Mouse (Mus musculus): Measurements from ENCODE around the gene Zfand2b. TPM values are rescaled to one million over a fixed set of nuclear protein-coding genes. Genes with fewer than 3 reads are reported as not detected.

Gene Zfand2b
- polyA plus RNA-seq (2017; shearing (Covaris generic)), result 78.5 TPM

GRCm38 (mm10) chr1:75168472-75169464 lies at the start of gene Zfand2b:
Zfand2b (plus strand) TSS chr1:75168646.

GRCm38 (mm10) chr1:75124346-75125321 lies 43.8 kb upstream of the Zfand2b start, which contains the start of gene Nhej1:
Nhej1 (minus strand) TSS chr1:75125200.

GRCm38 (mm10) chr1:75133421-75134207 lies 34.8 kb upstream of the Zfand2b start, which contains the start of gene Slc23a3:
Slc23a3 (minus strand) TSS chr1:75133890.

GRCm38 (mm10) chr1:75142301-75143261 lies 25.9 kb upstream of the Zfand2b start, which contains the start of the genes Cnppd1 and Retreg2:
Cnppd1 (minus strand) TSS chr1:75142711.
Retreg2 (plus strand) TSS chr1:75142778.

GRCm38 (mm10) chr1:75180105-75180590 lies 11.7 kb downstream of the Zfand2b start, which contains the start of gene Abcb6:
Abcb6 (minus strand) TSS chr1:75180392.

GRCm38 (mm10) chr1:75191622-75192402 lies 23.4 kb downstream of the Zfand2b start, which contains the start of the genes Ankzf1 and Atg9a:
Ankzf1 (plus strand) TSS chr1:75192151.
Atg9a (minus strand) TSS chr1:75192196.

GRCm38 (mm10) chr1:75210136-75211087 lies 42.0 kb downstream of the Zfand2b start, which contains the start of the genes Glb1l and Stk16:
Glb1l (minus strand) TSS chr1:75210813.
Stk16 (plus strand) TSS chr1:75210838.

GRCm38 (mm10) chr1:75219531-75219930 lies 51.1 kb downstream of the Zfand2b start, which contains the start of gene Tuba4a:
Tuba4a (minus strand) TSS chr1:75219865.

Other genes with a start within 250 kb of the Zfand2b start
- gene Cfap65, start 233.0 kb upstream of the Zfand2b start, polyA plus RNA-seq (2017; shearing (Covaris generic)), result not detected
- not detected for gene Ihh, start 217.0 kb upstream of the Zfand2b start, polyA plus RNA-seq (2017; shearing (Covaris generic))
- gene Nhej1, start 43.4 kb upstream of the Zfand2b start, polyA plus RNA-seq (2017; shearing (Covaris generic)), result 8.1 TPM
- gene Slc23a3, start 34.8 kb upstream of the Zfand2b start, polyA plus RNA-seq (2017; shearing (Covaris generic)), result 0.25 TPM
- gene Cnppd1, start 25.9 kb upstream of the Zfand2b start, polyA plus RNA-seq (2017; shearing (Covaris generic)), result 178 TPM
- gene Retreg2, start 25.9 kb upstream of the Zfand2b start, polyA plus RNA-seq (2017; shearing (Covaris generic)), result 113 TPM
- gene Abcb6, start 11.7 kb downstream of the Zfand2b start, polyA plus RNA-seq (2017; shearing (Covaris generic)), result 4.5 TPM
- gene Ankzf1, start 23.5 kb downstream of the Zfand2b start, polyA plus RNA-seq (2017; shearing (Covaris generic)), result 46.2 TPM
- 24.9 TPM for gene Atg9a, start 23.6 kb downstream of the Zfand2b start, polyA plus RNA-seq (2017; shearing (Covaris generic))
- gene Glb1l, start 42.2 kb downstream of the Zfand2b start, polyA plus RNA-seq (2017; shearing (Covaris generic)), result 15.6 TPM
- gene Stk16, start 42.2 kb downstream of the Zfand2b start, polyA plus RNA-seq (2017; shearing (Covaris generic)), result 104 TPM
- gene Tuba4a, start 51.2 kb downstream of the Zfand2b start, polyA plus RNA-seq (2017; shearing (Covaris generic)), result 316 TPM
- 0.85 TPM for gene A630095N17Rik, start 63.5 kb downstream of the Zfand2b start, polyA plus RNA-seq (2017; shearing (Covaris generic))
- 25.5 TPM for gene Dnajb2, start 67.8 kb downstream of the Zfand2b start, polyA plus RNA-seq (2017; shearing (Covaris generic))
- gene Ptprn, start 95.9 kb downstream of the Zfand2b start, polyA plus RNA-seq (2017; shearing (Covaris generic)), result 0.43 TPM
- gene Resp18, start 109.8 kb downstream of the Zfand2b start, polyA plus RNA-seq (2017; shearing (Covaris generic)), result not detected
- gene Dnpep, start 149.3 kb downstream of the Zfand2b start, polyA plus RNA-seq (2017; shearing (Covaris generic)), result 78.1 TPM
- 0.34 TPM for gene Des, start 191.7 kb downstream of the Zfand2b start, polyA plus RNA-seq (2017; shearing (Covaris generic))
- gene Speg, start 206.7 kb downstream of the Zfand2b start, polyA plus RNA-seq (2017; shearing (Covaris generic)), result 0.59 TPM

Data from CD4-positive, CD25-positive, alpha-beta regulatory T cell (primary cell).